Mouse (Mus musculus) gastrocnemius, postnatal 4 days (tissue): Measurements from ENCODE around the gene Arl15. TPM values are rescaled to one million over a fixed set of nuclear protein-coding genes. Genes with fewer than 3 reads are reported as not detected.

Experiments
- DNase-seq, 2 experiments: peaks; one replicate each; pipeline ENCODE4 v3.0.0; 2021 to 2022; ENCODE audit warnings: low spot score in 2 of 2, mixed read lengths in 2 of 2
- total RNA-seq, 2 experiments: library from RNA; stranded (reverse); gene quantifications; 2 replicates each; pipeline ENCODE4 v1.2.3; 2021

Arl15 gene
- total RNA-seq, 2 experiments from 2014 or later, result 12.3 to 13.2 TPM

GRCm38 (mm10) chr13:114130566-114131319, 336.4 kb downstream of the Arl15 start:
- DNase-seq, result no peak

- no peak for DNase-seq
Observed at GRCm38 (mm10) chr13:114138921-114139320, 344.6 kb downstream of the Arl15 start.

- DNase-seq, result no peak
Observed at GRCm38 (mm10) chr13:114139570-114139969, 345.3 kb downstream of the Arl15 start.

DNA sequence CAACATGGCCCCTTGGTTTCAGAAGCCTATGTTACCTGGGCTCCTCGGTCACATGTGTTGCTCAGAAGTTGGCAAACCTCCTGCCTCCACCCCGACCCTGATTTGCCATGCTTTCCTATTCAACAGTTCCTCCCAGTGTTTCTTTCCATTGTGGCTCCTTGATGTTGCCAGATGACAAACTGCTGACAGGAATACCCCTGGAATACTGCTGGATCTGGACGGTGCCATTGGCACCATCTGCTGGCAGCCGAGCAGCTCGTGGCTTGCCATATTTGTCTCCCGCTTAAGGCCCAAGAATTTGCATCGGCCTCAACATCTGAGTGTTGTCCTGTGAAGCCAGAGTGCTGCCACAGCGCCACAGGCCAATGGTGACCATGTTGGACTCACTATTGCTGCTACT, 348.5 kb downstream of the Arl15 start:
- no peak for DNase-seq

DNA sequence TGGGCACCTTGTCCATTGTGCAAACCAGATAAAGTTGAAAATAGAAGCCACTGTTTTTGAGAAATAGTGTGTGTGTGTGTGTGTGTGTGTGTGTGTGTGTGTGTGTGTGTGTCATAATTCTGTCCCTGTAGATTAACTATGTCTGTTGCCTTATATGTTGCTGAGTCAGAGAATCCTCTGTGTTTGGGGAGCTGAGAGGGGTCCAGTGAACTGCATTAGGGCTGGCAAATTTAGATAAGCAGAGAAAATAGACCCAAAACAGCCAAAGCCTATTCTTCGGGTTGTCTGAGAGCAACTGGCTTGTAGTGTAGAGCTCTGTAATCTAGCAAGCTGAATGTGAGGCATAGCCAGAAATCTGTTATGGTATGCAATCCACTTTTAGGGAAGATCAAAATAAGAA, 348.9 kb downstream of the Arl15 start:
- no peak for DNase-seq

DNA sequence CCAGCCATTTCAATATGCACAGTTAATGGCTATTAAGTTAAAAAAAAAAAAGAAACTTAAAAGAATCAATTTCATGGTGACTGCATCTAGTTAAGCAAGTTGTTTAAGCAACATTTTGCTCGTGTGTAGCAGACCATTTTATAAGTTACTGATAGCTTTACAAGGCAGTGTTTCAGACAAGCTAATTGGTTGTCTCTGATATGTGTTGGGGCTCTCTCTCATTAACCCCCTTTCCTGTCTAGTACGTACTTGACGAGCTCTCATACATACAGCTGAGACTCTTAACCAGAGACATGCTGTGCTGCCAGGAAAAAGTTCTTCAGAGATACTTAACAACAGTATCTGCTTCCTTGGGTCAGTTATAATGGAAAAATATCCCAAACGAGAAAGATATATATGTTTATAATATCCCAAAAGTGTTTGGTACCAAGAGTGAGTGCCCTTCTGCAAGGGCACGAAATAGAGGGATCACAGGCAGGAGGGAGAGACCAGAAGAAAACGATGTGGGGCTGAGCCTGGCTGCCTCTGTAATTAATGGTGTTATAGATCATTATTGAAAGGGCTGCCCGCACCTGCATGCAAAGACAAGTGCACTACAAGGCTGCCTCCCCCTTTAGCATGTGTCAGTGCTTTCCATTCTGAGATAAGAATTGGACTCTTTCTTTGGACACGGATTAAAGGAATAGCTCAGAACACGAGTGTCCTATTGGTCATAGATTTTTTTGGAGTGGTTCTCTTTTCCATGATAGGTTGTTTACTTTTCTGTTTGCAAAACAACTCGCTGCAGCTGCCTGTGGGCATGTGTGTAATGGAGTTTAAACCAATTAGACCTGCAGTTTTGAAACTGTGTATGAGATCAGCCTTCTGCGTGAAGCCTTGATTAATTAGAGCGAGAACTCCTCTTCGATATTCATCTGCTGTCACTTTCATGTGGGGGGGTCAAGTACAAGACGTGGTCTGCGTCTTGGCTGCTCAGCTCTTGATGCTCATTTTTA, 350.0 kb downstream of the Arl15 start:
- no peak for DNase-seq

DNA sequence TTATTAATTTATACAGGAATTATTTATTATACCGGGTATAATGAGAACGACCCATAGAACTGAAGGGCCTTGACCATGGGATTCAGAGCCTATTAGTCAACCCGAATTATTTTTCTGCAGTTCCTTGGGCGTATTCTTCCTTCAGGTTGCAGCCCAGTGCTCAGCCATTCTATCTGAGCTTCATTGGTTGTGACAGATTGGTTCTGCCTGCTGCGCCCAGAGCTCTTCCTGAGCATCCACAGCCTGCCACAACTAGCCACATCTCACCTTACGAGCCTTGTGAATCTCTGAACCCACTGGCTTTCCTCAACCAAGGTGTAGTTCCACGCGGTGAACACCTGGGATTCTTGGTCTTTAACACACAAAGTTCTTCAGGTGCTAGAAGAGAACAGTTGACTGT, 350.9 kb downstream of the Arl15 start:
- no peak for DNase-seq

DNA sequence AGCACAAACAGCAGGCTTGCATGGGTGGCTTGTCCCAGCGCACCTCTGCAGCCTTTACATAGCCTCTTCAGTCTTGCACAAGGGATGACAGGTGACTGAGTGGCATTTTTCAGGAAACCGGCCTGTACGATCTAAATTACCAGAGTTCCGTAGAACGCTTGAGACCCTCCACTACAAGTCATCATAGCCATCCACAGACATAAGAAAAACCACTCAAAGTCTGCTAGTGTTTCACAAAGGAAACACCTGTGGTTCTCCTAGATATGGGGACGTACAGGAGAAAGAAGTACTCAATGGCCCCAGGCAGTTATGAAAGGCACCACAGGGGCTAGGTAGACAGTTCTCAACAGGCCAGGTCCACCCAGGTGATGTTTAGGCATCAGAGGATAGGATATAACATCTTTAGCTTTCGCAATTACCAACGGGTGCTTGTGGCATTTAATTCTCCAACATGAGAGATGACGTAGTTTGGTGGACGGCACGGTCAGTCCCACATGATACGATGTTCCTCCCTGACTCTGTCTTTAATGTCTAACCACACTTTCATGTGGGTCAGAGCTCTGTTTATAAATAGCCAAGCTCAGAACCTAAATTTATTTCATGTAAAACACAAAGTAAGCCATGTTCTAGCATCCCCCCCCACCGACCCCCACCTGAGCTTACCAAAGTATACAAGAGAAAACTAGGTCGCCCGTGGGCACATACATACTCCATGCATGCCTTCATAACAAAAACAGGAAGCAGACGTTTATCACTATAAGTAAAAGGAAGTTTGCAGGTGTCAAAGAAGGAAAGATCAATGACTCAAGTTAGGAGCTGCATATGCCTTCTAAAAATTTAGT, 356.8 kb downstream of the Arl15 start:
- DNase-seq, result no peak

- no peak for DNase-seq
Observed at GRCm38 (mm10) chr13:114151698-114152069, 357.4 kb downstream of the Arl15 start.

- no peak for DNase-seq
Observed at GRCm38 (mm10) chr13:114156689-114157088, 362.4 kb downstream of the Arl15 start.

DNA sequence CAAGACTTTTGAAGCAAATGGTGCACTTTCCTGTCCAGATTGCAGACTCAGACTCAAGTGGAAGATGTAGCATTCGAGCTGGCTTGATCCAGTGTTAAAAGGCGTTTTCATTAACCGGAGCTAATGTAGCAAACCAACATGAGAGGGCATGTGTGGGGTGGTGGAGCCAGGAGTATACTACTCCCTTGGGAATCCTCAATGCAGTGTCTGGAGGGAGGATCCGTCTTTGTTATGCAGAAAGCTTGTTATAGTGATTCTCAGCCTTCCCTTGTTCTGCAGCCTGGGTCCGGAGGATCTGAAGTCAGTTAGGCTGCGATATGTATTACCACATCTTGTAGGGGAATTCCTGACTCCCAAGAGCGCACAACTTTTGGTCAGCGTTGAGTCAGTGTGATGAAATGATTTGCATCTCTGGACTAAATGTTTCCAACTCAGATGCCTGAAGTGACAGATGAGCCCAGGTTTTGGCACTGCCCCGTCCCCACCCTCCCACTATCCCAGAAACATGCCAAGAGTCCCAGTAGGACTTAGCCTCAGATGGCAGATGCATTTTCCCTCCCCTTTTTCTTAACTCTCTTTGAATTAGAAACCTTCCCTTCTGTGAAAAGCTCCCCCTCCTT, 363.9 kb downstream of the Arl15 start:
- DNase-seq, result no peak

- no peak for DNase-seq
Observed at GRCm38 (mm10) chr13:114159634-114160391, 365.5 kb downstream of the Arl15 start.

GRCm38 (mm10) chr13:114162753-114163152, 368.4 kb downstream of the Arl15 start:
- DNase-seq, result no peak

DNA sequence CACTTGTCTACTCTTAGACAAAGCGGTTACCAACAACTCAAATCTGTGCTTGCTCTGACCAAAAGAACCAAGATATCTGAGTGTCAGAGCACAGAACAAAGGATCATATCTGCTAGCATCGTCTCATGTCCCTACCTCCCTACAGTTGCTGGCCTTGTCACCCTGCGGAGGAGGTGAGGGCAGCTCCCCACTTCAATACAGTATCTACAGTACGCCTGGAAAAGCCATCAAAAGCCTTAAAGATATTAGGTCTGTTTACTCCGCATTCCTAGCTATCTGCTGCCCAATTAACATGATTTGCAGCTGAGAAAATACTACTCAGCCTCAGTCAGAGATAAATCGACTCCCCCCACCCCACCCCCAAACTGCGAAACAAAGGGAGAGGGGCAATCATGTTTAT, 371.3 kb downstream of the Arl15 start:
- no peak for DNase-seq

GRCm38 (mm10) chr13:114166439-114167183, 372.3 kb downstream of the Arl15 start:
- no peak for DNase-seq

- DNase-seq, result no peak
Observed at GRCm38 (mm10) chr13:114170061-114170460, 375.8 kb downstream of the Arl15 start.

DNA sequence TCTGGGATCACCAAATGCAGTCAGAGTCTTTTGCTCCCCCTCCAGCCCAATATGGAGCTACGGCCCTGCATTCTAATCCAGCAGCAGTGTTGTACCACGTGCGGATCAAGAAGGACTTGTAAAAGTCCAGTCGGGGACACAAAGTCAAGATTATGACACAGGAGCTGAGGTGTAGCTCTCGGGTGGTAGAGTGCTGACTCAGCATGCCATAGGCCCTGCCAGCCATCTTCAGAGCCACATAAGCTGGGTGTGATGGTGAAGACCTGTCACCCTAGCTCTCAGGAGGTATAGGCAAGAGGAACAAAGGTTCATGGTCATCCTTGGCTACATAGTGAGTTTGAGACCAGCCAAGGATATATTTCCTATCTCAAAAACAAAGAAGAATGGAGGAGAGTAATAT, 377.2 kb downstream of the Arl15 start:
- no peak for DNase-seq

DNA sequence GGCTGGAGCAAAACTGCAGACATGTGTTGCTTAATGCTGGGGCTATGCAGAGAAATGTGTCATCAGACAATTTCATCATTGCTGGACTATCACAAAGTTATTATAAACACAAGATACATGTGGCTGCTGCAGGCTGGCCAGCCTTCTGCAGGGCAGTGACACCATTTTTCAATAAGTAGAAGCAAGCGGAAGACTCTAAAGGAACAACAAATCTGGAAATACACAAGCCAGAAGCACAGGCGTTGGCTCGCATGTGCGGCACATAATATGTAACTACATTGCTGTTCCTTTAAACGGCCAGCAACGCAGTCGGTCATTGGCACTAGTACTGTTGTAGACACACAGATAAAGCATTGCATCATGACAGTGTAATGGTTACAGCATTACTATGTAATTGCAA, 393.8 kb downstream of the Arl15 start:
- no peak for DNase-seq

DNA sequence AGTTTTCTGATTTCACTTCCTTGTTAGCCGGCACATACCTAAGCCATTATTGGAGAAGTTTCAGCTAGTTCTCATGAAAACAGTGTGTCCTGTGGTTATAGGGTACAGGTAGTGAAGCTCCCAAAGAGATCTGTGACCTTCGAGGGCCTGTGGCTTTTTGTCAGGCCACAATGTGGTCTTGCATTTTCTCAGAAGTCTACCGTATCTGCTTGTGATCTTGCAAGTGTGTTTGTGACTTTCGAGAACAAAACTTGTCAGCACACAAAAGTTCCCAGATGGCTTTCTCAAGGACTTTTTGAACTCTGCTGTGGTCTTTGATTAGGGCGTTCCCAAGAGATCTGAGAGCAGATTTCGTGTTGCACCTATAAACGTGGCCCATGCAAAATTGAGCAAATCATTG, 394.5 kb downstream of the Arl15 start:
- no peak for DNase-seq
